Mouse (Mus musculus) layer of hippocampus, adult 2 months (tissue): ENCODE results near the gene Kalrn. TPM values are rescaled to one million over a fixed set of nuclear protein-coding genes. Genes with fewer than 3 reads are reported as not detected.

Source experiments
- DNase-seq, 2 experiments: peaks; one replicate each; pipeline ENCODE4 v3.0.0; 2022; ENCODE audit warnings: low spot score in 2 of 2
- H3K27ac ChIP-seq: fragments of 200-600 bp; 2 replicates; pipeline ENCODE4 v1.8.1; 2022
- H3K4me3 ChIP-seq: fragments of 200-600 bp; 2 replicates; pipeline ENCODE4 v1.8.1; 2022; ENCODE audit warnings: mild to moderate bottlenecking
- CTCF ChIP-seq: fragments of 200-600 bp; conservative IDR thresholded peaks from 2 replicates; pipeline ENCODE4 v1.8.1; 2022; ENCODE audit warnings: antibody characterized with exemption, mild to moderate bottlenecking, moderate library complexity
- total RNA-seq, 2 experiments: library from RNA; stranded (reverse); gene quantifications; 2 replicates each; pipeline ENCODE4 v1.2.3; 2021

Kalrn gene
- total RNA-seq, 2 experiments from 2014 or later, result 533 to 549 TPM

GRCm38 (mm10) chr16:34048232-34048631, 525.1 kb downstream of the Kalrn start:
- no peak for TF ChIP-seq CTCF
- no peak overlapping the region for H3K4me3 ChIP-seq
- no peak overlapping the region for H3K27ac ChIP-seq
- DNase-seq, result no peak

- DNase-seq, result no peak
- H3K4me3 ChIP-seq, result no peak overlapping the region
- peak overlapping the region; percentile 21; the same call in 1 of the 2 replicates for H3K27ac ChIP-seq
- no peak for TF ChIP-seq CTCF
These were observed 525.8 kb downstream of the Kalrn start for GRCm38 (mm10) chr16:34047543-34047942.

- DNase-seq, result no peak
- Histone ChIP-seq H3K27ac (peak overlapping the region; percentile 21; the same call in 1 of the 2 replicates), H3K4me3 (no peak overlapping the region)
- no peak for TF ChIP-seq CTCF
These were observed 526.3 kb downstream of the Kalrn start for GRCm38 (mm10) chr16:34047006-34047360.

GRCm38 (mm10) chr16:34046268-34047005, 526.9 kb downstream of the Kalrn start:
- Histone ChIP-seq H3K27ac (peak overlapping the region; percentile 21; the same call in 1 of the 2 replicates), H3K4me3 (no peak overlapping the region)
- DNase-seq, result no peak
- no peak for TF ChIP-seq CTCF

- Histone ChIP-seq H3K4me3 (no peak overlapping the region), H3K27ac (peak overlapping the region; percentile 12; the same call in 1 of the 2 replicates)
- TF ChIP-seq CTCF, result no peak
- DNase-seq, result no peak
These were observed 528.8 kb downstream of the Kalrn start for GRCm38 (mm10) chr16:34044539-34044938.

- peak overlapping the region; percentile 67 for H3K27ac ChIP-seq
- TF ChIP-seq CTCF, result no peak
- H3K4me3 ChIP-seq, result no peak overlapping the region
- DNase-seq, result peak; percentile 79 to 87
These were observed 530.1 kb downstream of the Kalrn start for GRCm38 (mm10) chr16:34043048-34043795.

DNA sequence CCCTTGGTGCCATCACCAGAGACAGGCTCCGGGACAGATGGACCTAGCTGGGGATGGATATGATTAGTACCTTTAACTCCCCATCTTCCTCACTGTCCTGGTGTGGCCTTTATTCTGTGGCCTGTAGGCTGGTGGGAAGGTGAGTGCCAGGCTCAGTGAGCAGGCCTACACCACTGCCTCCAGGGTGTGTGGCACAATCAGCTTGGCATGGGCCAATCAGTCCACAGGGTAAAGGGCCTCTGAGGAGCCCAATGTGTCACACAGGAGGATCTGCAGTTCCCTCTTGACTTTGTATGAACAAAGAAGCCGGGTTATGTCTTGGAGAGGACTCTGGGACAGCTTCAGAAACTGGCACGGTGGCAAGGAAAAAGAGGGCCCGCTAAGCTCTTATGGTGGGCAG, 530.7 kb downstream of the Kalrn start:
- DNase-seq, result no peak
- Histone ChIP-seq H3K27ac (peak overlapping the region; percentile 67), H3K4me3 (no peak overlapping the region)
- no peak for TF ChIP-seq CTCF

DNA sequence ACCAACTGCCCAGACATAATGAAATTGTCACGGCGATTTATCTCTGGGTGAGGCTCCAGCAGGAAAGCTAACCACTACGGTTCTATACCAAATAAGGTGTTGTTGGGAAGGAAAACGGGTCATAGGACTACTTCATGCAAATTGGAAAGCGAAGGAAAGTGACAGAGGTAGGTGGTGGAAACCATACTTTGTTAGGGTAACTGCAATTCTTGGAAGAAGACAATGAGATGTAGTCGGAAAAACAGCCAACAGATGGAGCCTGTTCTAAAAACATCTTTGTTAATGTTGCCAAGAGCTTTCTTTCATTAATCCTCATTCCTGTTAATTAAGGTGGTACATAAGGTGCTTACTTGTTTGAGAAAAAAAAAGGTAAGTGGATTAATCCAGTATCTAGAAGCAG, 533.1 kb downstream of the Kalrn start:
- no peak overlapping the region for H3K4me3 ChIP-seq
- TF ChIP-seq CTCF, result peak; percentile 47
- DNase-seq, result no peak
- peak overlapping the region; percentile 65; the same call in 1 of the 2 replicates for H3K27ac ChIP-seq

DNA sequence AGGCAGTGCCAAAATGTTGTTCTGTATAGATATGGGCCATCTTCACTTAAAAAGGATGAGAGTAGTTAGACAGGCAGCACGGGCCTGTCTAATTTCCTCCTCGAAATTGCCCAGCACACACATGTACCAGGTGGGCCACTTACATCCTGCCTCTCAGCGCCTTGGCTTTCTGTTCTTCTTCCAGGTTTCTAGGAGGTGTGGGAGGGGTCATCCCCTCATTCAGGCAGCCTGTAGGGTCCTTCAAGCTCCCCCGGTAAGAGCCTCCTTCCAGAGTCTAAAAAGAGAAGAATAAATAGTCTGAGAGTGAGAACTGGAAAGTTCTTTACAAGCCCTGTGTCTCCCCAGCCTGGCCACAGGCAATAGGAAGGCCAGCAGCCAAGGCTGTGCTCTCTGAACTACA, 533.6 kb downstream of the Kalrn start:
- H3K27ac ChIP-seq, result peak overlapping the region; percentile 65; the same call in 1 of the 2 replicates
- TF ChIP-seq CTCF, result no peak
- no peak overlapping the region for H3K4me3 ChIP-seq
- no peak for DNase-seq

- no peak for DNase-seq
- no peak overlapping the region for H3K4me3 ChIP-seq
- no peak for TF ChIP-seq CTCF
- H3K27ac ChIP-seq, result no peak overlapping the region
These were observed 536.8 kb downstream of the Kalrn start for GRCm38 (mm10) chr16:34036327-34037047.

DNA sequence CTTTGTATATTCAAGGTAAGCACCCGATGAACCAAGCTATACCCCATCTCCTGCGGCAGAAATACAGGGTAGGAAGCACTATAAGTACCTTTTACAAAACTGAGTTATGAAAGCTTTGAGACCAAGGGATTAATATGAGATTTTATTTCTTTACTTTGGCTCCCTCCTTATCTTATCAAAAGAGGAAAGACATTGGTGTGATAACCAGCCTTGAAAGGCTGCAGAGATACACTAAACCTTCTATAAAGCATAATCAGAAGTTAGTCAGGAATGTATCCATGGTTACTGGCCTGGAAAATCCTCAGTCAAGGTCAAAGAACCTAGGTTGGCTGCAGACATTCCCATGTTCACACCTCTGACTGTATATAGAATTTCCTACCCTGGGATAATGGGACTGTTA, 537.6 kb downstream of the Kalrn start:
- TF ChIP-seq CTCF, result no peak
- DNase-seq, result no peak
- 0 out of 2 replicates have a peak overlapping the region, but pooled peaks have one; percentile 15 for H3K27ac ChIP-seq
- H3K4me3 ChIP-seq, result no peak overlapping the region

DNA sequence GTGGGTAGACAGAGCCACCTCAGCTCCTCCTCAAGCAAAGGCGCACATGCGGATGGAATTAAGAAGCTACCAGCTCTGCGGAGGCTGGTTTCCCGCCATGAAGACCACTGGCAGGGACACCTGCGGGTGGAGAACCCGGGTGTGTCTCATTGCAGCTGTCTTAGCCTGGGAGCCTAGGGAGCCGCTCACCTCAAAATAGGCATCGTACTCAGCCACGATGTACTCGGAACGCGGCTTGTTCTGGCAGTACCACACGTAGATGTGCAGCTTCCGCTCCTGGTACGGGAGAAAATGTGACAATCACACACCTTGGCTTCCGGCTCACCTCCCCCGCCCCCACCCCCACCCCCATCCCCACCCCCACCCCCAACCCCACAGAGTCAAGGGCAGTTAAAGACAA, 539.1 kb downstream of the Kalrn start:
- no peak for TF ChIP-seq CTCF
- no peak overlapping the region for H3K27ac ChIP-seq
- DNase-seq, result no peak
- H3K4me3 ChIP-seq, result no peak overlapping the region
